17 mouse cellular contexts compared by ENCODE assay signal in the genomic region with DNA sequence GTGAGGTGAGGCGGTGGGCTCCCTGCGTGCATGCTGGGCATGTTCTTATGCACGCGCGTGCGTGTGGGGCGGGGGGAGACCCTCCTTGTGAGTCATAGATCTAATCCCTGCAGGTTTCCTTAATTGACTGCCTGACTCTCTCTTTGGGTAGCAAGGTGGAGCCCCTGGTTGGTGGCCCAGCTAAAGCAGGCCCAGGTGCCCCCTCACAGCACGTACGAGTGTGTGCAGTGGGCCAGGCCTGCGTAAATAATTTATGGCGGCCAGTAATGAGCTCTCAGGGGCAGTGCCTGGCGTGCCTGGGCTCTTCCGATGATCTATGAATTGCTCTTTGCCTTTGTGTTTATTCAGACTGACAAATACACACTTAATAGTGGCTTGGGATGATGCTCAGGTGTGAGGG.
DNase-seq lines count a peak whose midpoint lies in the region; ATAC-seq lines count a peak whose summit lies in the region.
"Had no signal": no experiment of that assay in that cellular context is flagged by ENCODE, and none has a peak within 500 bp of the region (broad histone marks: within the 10 kb centered on the region; RNA-seq: fewer than 3 reads in every experiment).

No protein-coding gene starts in this region.

- H3K36me3 ChIP-seq in hindbrain, embryonic 15.5 days, result no peaks in the 10 kb centered on the region
- H3K36me3 ChIP-seq in midbrain, embryonic 15.5 days (replicated peaks), result no peaks in the 10 kb centered on the region
- H3K36me3 ChIP-seq: heart, embryonic 15.5 days; limb, embryonic 15.5 days had no signal

- DNase-seq in retina, embryonic 14.5 days (ENCODE audit: low spot score), result peak; percentile 49
- no peak for DNase-seq in retina, postnatal 1 day
- no peak for DNase-seq in cerebellum, postnatal 14 days
- no peak for DNase-seq in Muller cell, postnatal 12 days (ENCODE audit: inconsistent ontology term)
- no peak for DNase-seq in left cerebral cortex, postnatal 4 days
- DNase-seq: cerebellum, adult 2 months; heart, adult 11 months; kidney, adult 9 months; lung, adult 18-20 months; lung, postnatal 36 days; right cerebral cortex, postnatal 25 days; thymus, postnatal 36 days had no signal

- peaks cover 50% of the 10 kb centered on the region for H3K4me1 ChIP-seq in hindbrain, embryonic 15.5 days (replicated peaks)
- H3K4me1 ChIP-seq in midbrain, embryonic 15.5 days, result peaks cover 34% of the 10 kb centered on the region

- H3K9me3 ChIP-seq in hindbrain, embryonic 15.5 days, result no peaks in the 10 kb centered on the region
- no peaks in the 10 kb centered on the region for H3K9me3 ChIP-seq in midbrain, embryonic 15.5 days
- H3K9me3 ChIP-seq: heart, embryonic 15.5 days; limb, embryonic 15.5 days had no signal

- peak; percentile 46 for ATAC-seq in hindbrain, embryonic 15.5 days (ENCODE audit: low FRiP score, low read depth)
- ATAC-seq in midbrain, embryonic 15.5 days (replicated peaks), result peak; percentile 84

- H3K4me3 ChIP-seq in hindbrain, embryonic 15.5 days, result no peak overlapping the region
- no peak overlapping the region for H3K4me3 ChIP-seq in midbrain, embryonic 15.5 days
- H3K4me3 ChIP-seq: erythroblast, embryonic 14.5 days; heart, embryonic 15.5 days; limb, embryonic 15.5 days had no signal

- intact Hi-C loops in left cerebral cortex, postnatal 4 days (cut with DNase I), result no loop called here

- H3K9ac ChIP-seq in hindbrain, embryonic 15.5 days, result no peak overlapping the region
- peak overlapping the region; percentile 12; the same call in 1 of the 2 replicates for H3K9ac ChIP-seq in midbrain, embryonic 15.5 days
- H3K9ac ChIP-seq: heart, embryonic 15.5 days; limb, embryonic 15.5 days had no signal

- peak overlapping the region; percentile 55 for H3K27ac ChIP-seq in hindbrain, embryonic 15.5 days (replicated peaks)
- H3K27ac ChIP-seq in midbrain, embryonic 15.5 days, result peak overlapping the region; percentile 68
- H3K27ac ChIP-seq: heart, embryonic 15.5 days; limb, embryonic 15.5 days had no signal

- WGBS in hindbrain, embryonic 15.5 days, result 39% methylated on average over 13 of the region's 13 CpGs
- WGBS in midbrain, embryonic 15.5 days, result 27% methylated on average over 13 of the region's 13 CpGs

- no peaks in the 10 kb centered on the region for H3K27me3 ChIP-seq in hindbrain, embryonic 15.5 days
- no peaks in the 10 kb centered on the region for H3K27me3 ChIP-seq in midbrain, embryonic 15.5 days (replicated peaks)
- H3K27me3 ChIP-seq: heart, embryonic 15.5 days; limb, embryonic 15.5 days had no signal

- no peak overlapping the region for H3K4me2 ChIP-seq in hindbrain, embryonic 15.5 days
- H3K4me2 ChIP-seq in midbrain, embryonic 15.5 days, result no peak overlapping the region
- H3K4me2 ChIP-seq: heart, embryonic 15.5 days; limb, embryonic 15.5 days had no signal
